Mouse (Mus musculus) retina, postnatal 7 days (tissue): Measurements from ENCODE around the gene Noc2l.
A peak's percentile ranks its signal among the peaks of the same experiment; 100 is the strongest.

ENCODE experiments used
- DNase-seq: peaks from one replicate; pipeline ENCODE4 v3.0.0-alpha.2; 2012; ENCODE audit warnings: low read depth, low spot score

Noc2l gene

DNA sequence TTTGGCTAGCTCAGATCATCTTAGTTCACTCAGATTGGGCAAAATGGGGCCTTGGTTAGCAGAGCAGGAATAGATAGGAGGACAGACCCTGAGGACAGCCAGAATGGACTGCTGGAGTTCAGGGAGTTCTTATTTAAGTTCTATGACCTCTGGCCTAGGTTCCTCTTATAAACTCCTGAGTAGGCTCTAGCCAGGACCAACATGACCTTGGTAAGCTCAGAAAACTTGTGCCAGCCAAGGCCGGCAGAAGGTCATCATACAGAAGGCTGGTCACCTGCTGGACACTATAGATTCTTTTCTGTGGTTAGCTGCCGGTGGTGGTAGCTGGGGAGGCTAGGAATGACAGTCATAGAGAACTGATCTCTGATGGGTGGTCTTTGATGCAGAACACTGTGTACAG, 19.6 kb upstream of the Noc2l start:
- DNase-seq = no peak

GRCm38 (mm10) chr4:156217022-156217669, 18.7 kb upstream of the Noc2l start:
- DNase-seq = no peak

DNA sequence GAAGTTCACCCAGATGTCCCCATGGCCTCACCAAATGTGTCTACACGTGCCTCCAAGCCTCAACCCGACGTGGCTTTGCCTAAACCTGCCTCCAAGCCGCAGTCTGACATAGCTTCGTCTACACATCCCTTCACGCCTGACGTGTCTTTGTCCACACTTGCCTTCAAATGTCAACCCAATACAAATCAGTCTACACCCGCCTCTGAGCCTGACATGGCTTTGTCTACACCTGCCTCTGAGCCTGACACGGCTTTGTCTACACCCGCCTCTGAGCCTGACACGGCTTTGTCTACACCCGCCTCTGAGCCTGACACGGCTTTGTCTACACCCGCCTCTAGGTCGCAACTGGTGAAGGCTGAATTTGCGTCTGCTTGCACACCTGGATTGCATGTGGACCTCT, 18.0 kb upstream of the Noc2l start:
- DNase-seq = no peak

DNA sequence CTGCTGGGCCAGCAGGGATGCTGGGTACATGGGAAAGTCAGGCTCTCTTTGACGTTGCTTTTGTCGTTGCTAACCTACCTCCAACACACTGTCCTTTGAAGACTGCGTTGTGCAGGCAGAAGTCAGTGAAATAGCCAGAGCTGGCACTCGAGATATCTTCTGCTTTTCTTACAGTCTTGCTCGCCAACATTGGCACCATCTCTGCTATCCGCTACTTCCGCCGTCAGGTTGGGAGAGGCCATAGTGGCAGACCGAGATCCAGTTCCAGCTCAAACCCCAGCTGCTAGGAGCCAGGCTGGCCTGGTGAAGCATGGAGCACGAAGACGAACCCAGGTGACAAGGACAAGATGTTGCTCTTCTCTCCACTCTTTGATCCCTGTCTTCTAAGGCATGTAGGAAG, 15.9 kb upstream of the Noc2l start:
- DNase-seq = no peak

GRCm38 (mm10) chr4:156224276-156224675, 11.5 kb upstream of the Noc2l start:
- DNase-seq = no peak

DNA sequence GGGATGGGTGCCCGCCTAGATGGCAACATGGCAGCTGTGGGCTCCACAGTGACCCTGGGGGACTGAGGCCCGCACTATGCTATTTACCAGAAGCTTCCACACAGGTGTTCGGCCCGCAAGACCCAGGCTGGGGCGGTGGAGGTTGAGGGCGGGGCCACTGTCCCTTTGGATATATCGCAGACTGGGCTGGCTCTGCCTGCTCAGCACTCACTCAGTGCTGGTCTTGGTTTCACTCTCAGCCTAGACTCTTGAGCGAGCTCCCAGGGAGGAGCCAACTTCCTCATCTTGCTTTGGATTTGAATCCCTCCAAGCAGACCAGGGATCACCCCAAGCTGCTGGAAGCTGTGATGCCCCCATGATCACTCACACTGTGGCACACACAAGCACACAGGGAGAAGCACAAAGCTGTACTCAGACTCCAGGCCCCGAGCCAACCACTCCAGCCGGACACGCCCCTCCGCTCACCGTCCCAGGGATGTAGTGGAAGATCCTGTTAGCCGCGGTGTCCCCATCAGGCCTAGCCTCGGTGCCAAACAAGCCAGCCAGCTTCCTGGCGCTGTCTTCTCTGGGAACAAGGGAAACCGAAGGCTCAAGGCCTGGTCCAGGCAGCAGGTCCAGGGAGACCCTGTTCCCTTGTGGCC, 7.9 kb upstream of the Noc2l start:
- DNase-seq = no peak

GRCm38 (mm10) chr4:156228393-156229024, 7.3 kb upstream of the Noc2l start:
- DNase-seq = no peak

- no peak for DNase-seq
Measured at GRCm38 (mm10) chr4:156234021-156234501, 1.7 kb upstream of the Noc2l start.

GRCm38 (mm10) chr4:156234701-156235213, 1.1 kb upstream of the Noc2l start, which contains the start of gene Plekhn1:
Gene Plekhn1, minus strand, starts transcription at chr4:156234857.
- peak; percentile 57 for DNase-seq

- no peak for DNase-seq
Measured at GRCm38 (mm10) chr4:156235360-156235770, 445 bp upstream of the Noc2l start.

GRCm38 (mm10) chr4:156236651-156237447, 1.0 kb downstream of the Noc2l start:
- no peak for DNase-seq

GRCm38 (mm10) chr4:156249567-156249966, 13.8 kb downstream of the Noc2l start:
- DNase-seq = no peak

DNA sequence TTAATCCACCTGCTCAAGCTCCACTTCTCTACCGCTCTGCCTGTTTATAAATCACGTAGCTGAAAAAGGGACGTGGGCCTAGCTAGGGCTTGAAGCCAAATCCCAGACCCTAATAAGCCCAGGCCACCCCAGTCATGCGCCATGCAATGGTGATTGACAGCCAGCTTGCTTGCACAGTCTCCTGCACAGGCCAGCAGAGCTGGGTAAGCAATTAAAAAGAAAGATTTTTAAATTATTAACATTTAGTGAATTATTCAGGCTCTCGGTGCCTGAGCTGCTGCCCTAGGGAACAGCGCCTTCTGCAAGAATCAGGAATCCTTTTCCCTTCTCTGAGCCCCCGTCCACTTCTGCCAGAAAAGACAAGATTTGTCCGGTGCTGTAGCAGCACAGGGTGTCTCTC, 15.3 kb downstream of the Noc2l start:
- DNase-seq = no peak

- DNase-seq = no peak
Measured at GRCm38 (mm10) chr4:156252140-156252539, 16.3 kb downstream of the Noc2l start.

DNA sequence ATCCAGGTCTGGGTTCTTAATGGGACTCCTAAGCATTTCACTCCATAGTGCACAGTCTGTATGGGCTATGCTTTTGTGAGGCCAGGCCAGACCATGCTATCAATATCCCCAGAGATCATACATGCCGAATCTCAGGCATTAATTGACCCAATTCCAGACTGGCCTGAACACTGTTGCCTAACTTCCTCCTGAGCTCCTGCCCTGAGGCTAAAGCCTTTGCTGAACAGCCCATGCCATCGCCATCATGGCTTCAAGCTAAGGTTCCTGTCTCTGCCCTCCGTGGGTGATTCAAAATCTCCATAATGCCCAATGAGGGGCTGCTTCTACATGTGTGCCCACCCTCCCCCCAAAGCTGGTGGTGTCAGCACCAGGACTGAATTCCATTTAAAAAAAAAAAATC, 16.8 kb downstream of the Noc2l start:
- no peak for DNase-seq

DNA sequence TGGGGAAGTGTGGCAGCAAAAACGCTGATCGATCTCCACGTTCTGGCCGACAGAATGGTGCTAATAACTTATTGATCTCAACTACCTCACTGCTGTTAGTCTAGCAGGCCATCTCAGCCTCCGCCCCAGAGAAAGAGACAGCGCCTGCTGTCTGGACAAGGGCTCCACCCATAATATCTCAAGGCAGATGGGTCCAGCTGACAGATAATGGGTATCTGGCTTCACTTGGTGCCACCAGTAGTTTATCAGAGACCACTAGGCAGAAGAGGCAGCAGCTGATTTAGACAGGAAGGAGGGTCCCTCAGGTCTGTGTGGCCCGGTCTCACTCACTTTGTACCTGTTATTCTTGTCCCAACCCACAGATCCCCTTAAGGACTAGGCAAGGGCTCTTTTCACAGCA, 17.2 kb downstream of the Noc2l start:
- no peak for DNase-seq

- no peak for DNase-seq
Measured at GRCm38 (mm10) chr4:156254361-156255077, 18.7 kb downstream of the Noc2l start.

GRCm38 (mm10) chr4:156255078-156255839, 19.4 kb downstream of the Noc2l start, which contains the start of gene Samd11:
Gene Samd11, minus strand, starts transcription at chr4:156255657.
- DNase-seq = peak; percentile 88
